Mouse (Mus musculus) megakaryocyte progenitor cell, adult 5-6 weeks (primary cell): ENCODE measurements around the gene Plagl2. TPM values are rescaled to one million over a fixed set of nuclear protein-coding genes. Genes with fewer than 3 reads are reported as not detected.
A peak's percentile ranks its signal among the peaks of the same experiment; 100 is the strongest.

Source experiments
- ATAC-seq: replicated peaks from 2 replicates; pipeline ENCODE4 v1.8.0; 2016; ENCODE audit warnings: mild to moderate bottlenecking, moderate TSS enrichment, inconsistent platforms; ENCODE audit not compliant: poor library complexity
- total RNA-seq, 2 experiments: library from RNA; stranded (forward) in 1 of 2; stranded (reverse) in 1 of 2; fragments of 157-497, 149-512 nt in 1 of 2; fragments of 200-1000 nt in 1 of 2; gene quantifications; 2 replicates each; pipeline versions ENCODE4 v1.2.3 to v1.2.4; 2015 to 2017

Gene Plagl2
- total RNA-seq, 2 experiments from 2014 or later, result 5.6 to 42.3 TPM

- ATAC-seq, result no peak
Measured at GRCm38 (mm10) chr2:153239860-153240480, 1.3 kb downstream of the Plagl2 start.

- peak; percentile 47 for ATAC-seq
Measured at GRCm38 (mm10) chr2:153239021-153239859, 2.0 kb downstream of the Plagl2 start.

GRCm38 (mm10) chr2:153238406-153238805 lies 2.8 kb downstream of the Plagl2 start:
- no peak for ATAC-seq

GRCm38 (mm10) chr2:153237891-153238290 lies 3.3 kb downstream of the Plagl2 start:
- ATAC-seq, result no peak

- ATAC-seq, result no peak
Measured at GRCm38 (mm10) chr2:153237193-153237592, 4.0 kb downstream of the Plagl2 start.

- ATAC-seq, result no peak
Measured at GRCm38 (mm10) chr2:153228523-153228922, 12.7 kb downstream of the Plagl2 start.

GRCm38 (mm10) chr2:153227959-153228358 lies 13.3 kb downstream of the Plagl2 start:
- ATAC-seq, result peak; percentile 71

- peak; percentile 12; the same call in 1 of the 2 replicates for ATAC-seq
Measured at GRCm38 (mm10) chr2:153225595-153225953, 15.7 kb downstream of the Plagl2 start.

- peak; percentile 42 for ATAC-seq
Measured at GRCm38 (mm10) chr2:153224946-153225594, 16.2 kb downstream of the Plagl2 start, which contains the start of gene Tspyl3. Tspyl3 (minus strand) TSS chr2:153225441.

- ATAC-seq, result no peak
Measured at GRCm38 (mm10) chr2:153222566-153222965, 18.7 kb downstream of the Plagl2 start.

- peak; percentile 43 for ATAC-seq
Measured at GRCm38 (mm10) chr2:153222130-153222529, 19.1 kb downstream of the Plagl2 start.

- ATAC-seq, result peak; percentile 43
Measured at GRCm38 (mm10) chr2:153221620-153222019, 19.6 kb downstream of the Plagl2 start.

GRCm38 (mm10) chr2:153218516-153218915 lies 22.7 kb downstream of the Plagl2 start:
- ATAC-seq, result no peak

- ATAC-seq, result no peak
Measured at GRCm38 (mm10) chr2:153217826-153218340, 23.3 kb downstream of the Plagl2 start.

- ATAC-seq, result peak; percentile 65
Measured at GRCm38 (mm10) chr2:153215421-153215820, 25.8 kb downstream of the Plagl2 start.

GRCm38 (mm10) chr2:153214771-153215259 lies 26.4 kb downstream of the Plagl2 start:
- peak; percentile 82 for ATAC-seq

- ATAC-seq, result no peak
Measured at GRCm38 (mm10) chr2:153213351-153213750, 27.9 kb downstream of the Plagl2 start.

- no peak for ATAC-seq
Measured at GRCm38 (mm10) chr2:153211451-153211850, 29.8 kb downstream of the Plagl2 start.

- no peak for ATAC-seq
Measured at GRCm38 (mm10) chr2:153209286-153209685, 31.9 kb downstream of the Plagl2 start.

GRCm38 (mm10) chr2:153208149-153208548 lies 33.1 kb downstream of the Plagl2 start:
- no peak for ATAC-seq

GRCm38 (mm10) chr2:153202766-153203165 lies 38.5 kb downstream of the Plagl2 start:
- no peak for ATAC-seq
